Mouse (Mus musculus) adrenal gland, postnatal 0 days (tissue): Measurements from ENCODE around the gene Cox5b. TPM values are rescaled to one million over a fixed set of nuclear protein-coding genes. Genes with fewer than 3 reads are reported as not detected.

ENCODE experiments used
- microRNA-seq: library from miRNA; unstranded; fragments of <30 nt; microRNA quantifications from one replicate; pipeline ENCODE4, GENCODE M21; 2016; ENCODE audit warnings: borderline replicate concordance; ENCODE audit not compliant: insufficient number of aligned reads
- polyA plus RNA-seq: library from polyadenylated mRNA; unstranded; fragments of >200 nt; fragmentation: Nextera tagmentation; extraction: Ambion mirVana; gene quantifications from 2 replicates; pipeline ENCODE4 v1.2.1, GENCODE M21; 2015

Gene Cox5b
- 622 and 782 TPM in 2 replicates for polyA plus RNA-seq

DNA sequence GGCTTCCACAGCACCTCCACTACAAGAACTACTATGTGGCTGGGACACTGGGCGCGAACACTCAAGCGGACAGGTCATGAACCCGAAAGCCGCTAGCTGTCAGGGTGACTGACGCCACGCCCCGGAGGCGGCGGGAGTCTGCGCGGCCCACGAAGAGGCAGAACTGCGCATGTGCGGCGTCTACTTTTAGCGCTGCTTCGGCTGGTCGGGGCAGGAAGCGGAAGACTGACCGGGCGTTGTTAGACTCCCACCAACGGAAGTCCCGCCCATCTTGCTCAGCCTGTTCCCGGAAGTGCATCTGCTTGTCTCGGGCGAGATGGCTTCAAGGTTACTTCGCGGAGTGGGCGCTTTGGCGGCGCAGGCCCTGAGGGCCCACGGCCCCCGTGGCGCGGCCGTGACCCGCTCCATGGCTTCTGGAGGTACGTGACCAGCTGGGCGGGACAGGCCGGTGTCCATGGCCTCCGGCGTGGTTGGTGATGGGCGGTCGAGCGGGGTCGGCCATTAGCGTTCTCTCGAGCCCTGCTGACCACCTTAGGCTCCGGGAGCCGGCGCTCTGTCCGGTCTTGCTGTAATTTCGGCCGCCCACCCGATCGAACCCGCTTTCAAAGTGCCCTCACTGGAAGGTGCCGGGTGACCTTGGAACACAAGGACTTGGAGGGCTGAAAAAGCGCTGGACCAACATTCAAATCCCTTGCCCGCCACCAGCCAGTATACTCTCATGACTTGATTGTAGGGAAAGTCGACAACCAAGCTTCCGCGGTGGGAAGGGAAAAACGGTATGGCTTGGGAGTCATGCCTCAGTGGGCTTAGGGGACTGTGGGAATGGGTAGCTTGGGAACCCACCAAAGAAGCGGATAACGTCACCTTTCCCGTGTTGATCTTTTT is at the start of gene Cox5b:
Gene Cox5b, plus strand, starts transcription at position 179 of the 885 bp plus-strand sequence.

DNA sequence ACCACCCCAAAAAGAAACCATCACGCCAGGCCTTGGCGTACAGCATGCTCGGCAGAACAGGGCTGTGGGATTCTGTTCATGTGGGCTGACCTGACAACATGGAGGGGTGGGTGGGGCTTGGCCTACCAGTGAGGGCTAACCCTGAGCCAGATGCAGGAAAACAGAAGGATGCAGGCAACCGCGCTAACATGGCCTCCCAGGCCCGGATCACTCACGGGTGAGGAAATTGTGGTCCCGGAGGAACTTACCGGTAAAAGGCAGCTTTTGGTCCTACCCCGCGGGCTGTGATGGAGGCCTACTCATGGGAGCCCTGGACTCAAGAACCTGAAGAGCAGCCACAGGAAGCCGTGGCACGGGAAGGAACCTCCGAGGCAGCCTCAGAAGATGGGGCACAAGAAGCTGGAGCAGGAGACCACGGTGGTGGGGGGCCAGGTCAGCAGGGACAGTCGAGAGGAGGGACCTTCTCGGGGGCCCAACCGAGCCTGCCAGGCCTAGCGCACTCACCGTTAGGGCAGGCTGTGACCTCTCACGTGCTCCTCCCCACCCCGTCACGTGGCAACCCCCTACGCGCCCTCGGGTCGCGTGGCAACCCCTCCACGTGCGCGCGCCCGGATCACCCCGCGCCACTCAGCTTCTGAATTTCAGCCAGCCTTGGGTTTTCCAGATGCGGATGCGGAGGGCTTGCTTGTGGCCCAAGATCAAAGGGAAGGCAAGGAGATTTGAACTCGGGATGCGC is 8.5 kb upstream of the Cox5b start, which contains the start of gene Fam178b:
Gene Fam178b, minus strand, starts transcription at position 564 of the 736 bp plus-strand sequence.

DNA sequence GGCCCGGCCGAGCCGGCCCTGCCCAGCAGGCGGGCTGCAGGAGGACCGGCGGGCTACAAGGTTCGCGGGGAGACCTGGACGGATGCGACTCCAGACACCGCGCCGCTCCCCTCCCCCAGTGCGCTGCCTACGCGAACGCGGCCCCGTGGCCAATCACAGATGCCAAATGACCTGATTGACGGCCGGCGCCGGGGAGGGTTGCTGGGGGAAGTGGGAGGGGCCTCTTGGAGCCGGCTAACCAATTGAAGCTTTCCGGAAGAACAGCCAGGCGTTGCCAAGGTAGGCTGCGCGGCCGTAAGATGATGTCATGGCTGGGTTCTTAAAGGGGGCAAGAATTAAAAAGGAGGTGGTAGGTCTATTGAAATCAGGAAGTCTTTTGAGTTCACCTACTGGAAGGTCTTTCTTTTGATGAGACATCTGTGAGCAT is 18.6 kb downstream of the Cox5b start, which contains the start of gene 4933424G06Rik:
Gene 4933424G06Rik, plus strand, starts transcription at position 296 of the 427 bp plus-strand sequence.

DNA sequence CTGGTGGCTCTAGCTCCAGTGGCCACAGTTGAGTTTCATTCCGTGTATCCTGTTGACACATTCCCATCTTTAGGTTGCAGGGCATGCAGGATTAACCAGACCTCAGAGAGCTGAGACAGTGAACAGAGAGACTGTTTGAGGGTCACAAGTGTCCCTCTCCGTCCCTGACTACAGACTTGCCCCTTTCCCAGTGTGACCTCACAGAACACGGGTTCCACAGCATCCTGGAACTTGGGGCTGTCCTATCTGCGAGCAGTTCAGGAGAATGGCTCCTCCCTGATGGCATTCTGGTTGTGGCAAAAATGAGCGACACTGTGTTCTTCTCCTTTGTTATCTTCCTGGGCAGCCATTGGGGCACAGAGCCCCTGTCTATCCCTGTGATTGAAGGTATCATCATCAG is 23.1 kb downstream of the Cox5b start, which contains the start of gene Actr1b:
Gene Actr1b, minus strand, starts transcription at position 112 of the 400 bp plus-strand sequence.

Small RNAs within 50 kb of the gene (microRNA-seq; reads per million reads assigned to microRNA genes)
- gene Gm24133 = not detected

Other genes with a start within 250 kb of the Cox5b start
- 23.1 and 36.0 TPM in 2 replicates for gene Lman2l, start 246.2 kb upstream of the Cox5b start, polyA plus RNA-seq
- 4.1 and 6.3 TPM in 2 replicates for gene Cnnm4, start 219.8 kb upstream of the Cox5b start, polyA plus RNA-seq
- 3.9 and 4.6 TPM in 2 replicates for gene Cnnm3, start 179.6 kb upstream of the Cox5b start, polyA plus RNA-seq
- gene Ankrd23, start 154.6 kb upstream of the Cox5b start, polyA plus RNA-seq = 5.6 and 17.0 TPM in 2 replicates
- 0.20 and 0.50 TPM in 2 replicates for gene Gm42417, start 152.0 kb upstream of the Cox5b start, polyA plus RNA-seq
- gene Ankrd39, start 144.0 kb upstream of the Cox5b start, polyA plus RNA-seq = 22.3 and 26.6 TPM in 2 replicates
- 8.9 and 11.4 TPM in 2 replicates for gene Sema4c, start 133.1 kb upstream of the Cox5b start, polyA plus RNA-seq
- 0.99 and 1.3 TPM in 2 replicates for gene Fam178b, start 8.3 kb upstream of the Cox5b start, polyA plus RNA-seq
- 0.23 and 0.77 TPM in 2 replicates for gene 4933424G06Rik, start 18.7 kb downstream of the Cox5b start, polyA plus RNA-seq
- gene Actr1b, start 23.0 kb downstream of the Cox5b start, polyA plus RNA-seq = 70.4 and 83.2 TPM in 2 replicates
- 0.54 and 0.81 TPM in 2 replicates for gene Zap70, start 70.3 kb downstream of the Cox5b start, polyA plus RNA-seq